Mouse (Mus musculus) hematopoietic multipotent progenitor cell, adult 10-12 weeks (in vitro differentiated cells): ENCODE measurements around the gene Abcc9. TPM values are rescaled to one million over a fixed set of nuclear protein-coding genes. Genes with fewer than 3 reads are reported as not detected.

ENCODE experiments used
- polyA plus RNA-seq: library from polyadenylated mRNA; stranded (reverse); fragments of >175 nt; gene quantifications from 2 replicates; pipeline ENCODE4 v1.2.3, GENCODE M21; 2012; ENCODE audit warnings: low replicate concordance

Abcc9 gene
- polyA plus RNA-seq, result 0.04 TPM in 1 of 2 replicates, not detected in the other

DNA sequence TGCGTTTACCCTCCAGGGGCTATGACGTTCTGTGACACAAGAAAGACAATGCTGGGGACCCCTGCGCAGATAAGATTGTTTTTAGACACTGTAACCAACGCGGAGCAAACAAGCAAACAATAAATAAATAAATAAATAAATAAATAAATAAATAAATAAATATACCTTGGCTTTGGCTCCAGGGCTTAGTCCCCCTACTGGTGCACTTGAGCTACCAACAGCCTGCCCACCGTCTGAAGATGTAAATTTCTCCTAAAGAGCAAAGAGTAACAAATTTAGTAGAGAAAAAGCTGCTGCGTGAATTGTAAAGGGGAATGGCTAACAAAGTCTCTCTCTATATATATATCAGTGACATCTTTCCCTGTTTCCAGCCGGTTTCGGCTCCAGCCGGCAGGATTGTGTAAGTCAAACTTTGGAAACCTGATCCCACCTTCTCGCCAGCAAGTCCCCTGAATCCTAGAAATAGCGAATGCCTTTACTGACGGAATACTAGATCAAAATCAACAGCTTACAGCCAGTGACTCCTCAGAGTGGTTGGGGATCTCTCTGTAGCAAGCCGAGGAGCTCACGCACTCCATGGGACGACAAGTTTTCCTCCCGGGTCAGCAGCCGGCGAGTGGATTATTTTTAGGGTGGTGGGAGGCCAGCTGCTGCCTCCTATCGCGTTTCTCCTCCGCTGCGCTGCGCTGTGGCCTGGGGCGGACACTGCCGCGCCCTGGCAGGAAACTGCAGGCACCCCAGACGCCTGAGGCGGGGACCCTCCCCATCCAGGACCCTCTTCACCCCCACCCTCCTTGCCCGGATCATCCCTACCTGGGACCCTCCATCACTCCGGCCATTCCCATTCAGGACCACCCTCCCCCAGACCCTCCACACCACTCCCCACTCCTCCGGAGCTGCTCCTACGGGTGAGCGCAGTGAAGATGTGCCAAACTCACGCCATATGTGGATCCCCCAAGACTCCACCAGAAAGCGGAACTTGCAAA is at the start of gene Abcc9:
Gene Abcc9, minus strand, starts transcription at position 664 of the 986 bp plus-strand sequence.

DNA sequence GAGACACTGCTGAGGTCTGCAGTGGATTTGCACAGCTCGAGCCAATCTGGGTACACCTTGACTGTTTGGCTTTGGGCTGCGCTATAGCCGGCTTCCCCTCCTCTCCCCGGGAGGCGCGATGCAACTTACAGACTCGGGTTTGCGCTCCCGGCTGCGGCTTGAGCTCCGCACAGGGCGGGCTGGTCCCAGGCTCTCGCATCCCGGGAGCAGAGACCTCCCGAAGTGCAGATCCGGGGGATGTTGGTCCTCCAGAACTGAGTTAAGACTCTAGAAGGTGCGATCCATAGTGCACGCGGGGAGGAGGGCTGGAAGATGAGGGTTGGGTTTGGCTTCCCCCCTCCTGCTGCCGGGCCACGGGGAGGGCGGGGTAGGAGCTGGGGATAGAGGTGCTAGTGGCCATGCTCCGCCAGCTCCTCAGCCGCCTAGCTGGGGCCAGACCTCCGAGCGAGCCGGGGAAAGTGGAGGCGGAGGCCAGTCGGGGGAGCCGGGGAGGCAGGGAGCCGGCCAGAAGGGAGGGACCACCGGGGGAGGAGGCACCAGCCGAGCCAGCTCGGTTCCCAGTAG is 131.0 kb downstream of the Abcc9 start, which contains the start of gene Kcnj8:
Gene Kcnj8, minus strand, starts transcription at position 560 of the 564 bp plus-strand sequence.

Other genes starting within 250 kb of the Abcc9 start
- gene Gys2, start 229.2 kb downstream of the Abcc9 start, polyA plus RNA-seq, result not detected in 2 replicates
- gene Ldhb, start 194.4 kb downstream of the Abcc9 start, polyA plus RNA-seq, result 1.4 and 2.4 TPM in 2 replicates
- 2.4 and 4.0 TPM in 2 replicates for gene Kcnj8, start 130.7 kb downstream of the Abcc9 start, polyA plus RNA-seq
- gene Cmas, start 54.4 kb upstream of the Abcc9 start, polyA plus RNA-seq, result 31.0 and 39.6 TPM in 2 replicates
- 0.06 TPM in 1 of 2 replicates, not detected in the other for gene Sult6b2, start 102.2 kb upstream of the Abcc9 start, polyA plus RNA-seq